Mouse (Mus musculus) granulocyte monocyte progenitor cell, adult 5-6 weeks (primary cell): ENCODE results near the gene Rps29. TPM values are rescaled to one million over a fixed set of nuclear protein-coding genes. Genes with fewer than 3 reads are reported as not detected.
"Not testable (repeated sequence)": the region's sequence is repeated elsewhere in the genome, so short reads cannot be mapped to it uniquely, and the experiment has no call there.

Experiments
- ATAC-seq: replicated peaks from 2 replicates; pipeline ENCODE4 v1.8.0; 2016; ENCODE audit warnings: mild to moderate bottlenecking, moderate TSS enrichment, inconsistent platforms; ENCODE audit not compliant: poor library complexity, severe bottlenecking
- total RNA-seq, 2 experiments: library from RNA; stranded (forward) in 1 of 2; stranded (reverse) in 1 of 2; fragments of 200-712, 200-1000 nt in 1 of 2; fragments of >200 nt in 1 of 2; fragmentation: Nextera tagmentation in 1 of 2; gene quantifications; 2 replicates each; pipeline ENCODE4 v1.2.3; 2014 to 2017

The Rps29 gene
- total RNA-seq, 2 experiments from 2014 or later: 1,856 to 3,535 TPM

GRCm38 (mm10) chr12:69181800-69182199 is 22.8 kb upstream of the Rps29 start:
- no peak for ATAC-seq

DNA sequence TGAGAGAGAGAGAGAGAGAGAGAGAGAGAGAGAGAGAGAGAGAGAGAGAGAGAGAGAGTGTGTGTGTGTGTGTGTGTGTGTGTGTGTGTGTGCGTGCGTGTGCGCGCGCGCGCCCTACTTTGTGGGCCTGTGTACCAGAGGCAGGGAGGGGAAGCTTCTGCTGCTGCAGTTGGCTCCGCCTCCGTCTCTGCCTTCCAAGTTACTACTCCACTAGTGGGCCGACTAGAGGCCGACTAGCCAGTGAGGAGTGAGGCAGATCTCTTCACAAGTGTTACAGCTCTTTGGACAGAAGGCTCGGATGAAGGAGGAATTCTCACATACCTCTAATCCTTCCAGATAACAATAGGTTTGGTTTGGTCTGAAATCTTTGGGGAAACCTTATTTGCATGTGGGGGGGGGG is 20.4 kb upstream of the Rps29 start:
- no peak for ATAC-seq

DNA sequence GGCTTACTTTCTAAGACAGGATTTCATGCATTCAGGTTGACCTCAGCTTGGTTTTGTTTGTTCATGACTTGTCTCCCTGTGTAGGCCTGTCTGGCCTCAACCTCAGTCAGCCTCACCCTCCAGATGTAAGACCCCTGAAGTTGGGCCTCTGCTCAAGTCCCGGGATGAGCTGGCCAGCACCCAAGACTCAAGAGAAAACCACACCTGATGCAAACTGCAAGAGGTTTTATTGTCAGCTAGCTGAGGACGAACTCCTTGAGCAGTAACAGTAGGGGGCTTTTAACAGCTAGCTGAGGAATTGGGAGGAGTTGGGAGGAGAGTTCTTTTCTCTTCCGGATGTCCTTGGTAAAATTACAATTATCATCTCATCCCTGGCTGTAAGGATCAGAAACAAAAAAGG is 18.5 kb upstream of the Rps29 start:
- no peak for ATAC-seq

GRCm38 (mm10) chr12:69175975-69176374 is 17.0 kb upstream of the Rps29 start:
- ATAC-seq: no peak

- ATAC-seq: no peak
Measured at GRCm38 (mm10) chr12:69171307-69171706, 12.3 kb upstream of the Rps29 start.

- peak; percentile 91 for ATAC-seq
Measured at GRCm38 (mm10) chr12:69168461-69169106, 9.6 kb upstream of the Rps29 start, which contains the start of gene Lrr1. TSS of gene Lrr1 (plus strand) at chr12:69168814.

- ATAC-seq: peak; percentile 49
Measured at GRCm38 (mm10) chr12:69167656-69168460, 8.9 kb upstream of the Rps29 start.

DNA sequence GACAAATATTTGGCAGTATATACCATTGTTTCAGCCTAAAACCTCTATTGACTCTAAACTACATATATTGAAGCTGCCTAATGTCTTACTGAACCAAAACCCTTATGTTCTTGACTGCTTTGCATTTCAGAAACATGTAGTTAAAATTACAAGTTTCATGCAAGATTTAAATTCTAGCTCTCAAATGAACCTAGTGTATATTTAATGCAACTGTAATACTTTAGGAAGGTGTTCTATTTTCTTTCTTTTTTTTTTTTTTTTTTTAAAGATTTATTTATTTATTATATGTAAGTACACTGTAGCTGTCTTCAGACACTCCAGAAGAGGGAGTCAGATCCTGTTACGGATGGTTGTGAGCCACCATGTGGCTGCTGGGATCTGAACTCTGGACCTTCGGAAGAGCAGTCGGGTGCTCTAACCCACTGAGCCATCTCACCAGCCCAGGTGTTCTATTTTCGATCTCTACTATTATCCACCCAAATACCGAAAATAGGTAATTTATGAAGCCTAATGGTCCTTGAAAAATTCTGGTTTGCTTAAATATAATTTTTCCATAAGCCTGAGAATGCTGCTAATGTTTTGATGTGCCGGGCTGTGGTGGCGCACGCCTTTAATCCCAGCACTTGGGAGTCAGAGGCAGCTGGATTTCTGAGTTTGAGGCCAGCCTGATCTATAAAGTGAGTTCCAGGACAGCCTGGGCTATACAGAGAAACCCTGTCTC is 8.0 kb upstream of the Rps29 start:
- not testable (repeated sequence) for ATAC-seq

DNA sequence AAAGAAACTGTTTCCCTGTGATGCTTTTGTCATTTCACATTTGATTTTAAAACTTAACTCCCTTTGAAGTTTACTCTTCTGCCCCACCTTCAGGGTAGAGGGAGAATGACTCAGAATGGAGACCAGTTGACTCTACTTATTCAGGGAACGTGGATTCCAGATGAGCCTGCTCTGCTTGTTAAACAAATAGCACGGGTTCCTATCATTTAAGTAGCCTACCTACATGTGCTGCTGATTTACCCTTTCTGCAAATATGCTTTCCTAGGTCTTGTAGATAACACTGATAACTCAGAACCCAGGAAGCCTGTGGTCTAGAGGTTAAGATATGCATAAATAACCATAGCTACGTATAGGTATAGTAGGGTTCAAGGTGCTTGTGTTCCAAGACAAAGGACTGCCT is 5.9 kb upstream of the Rps29 start:
- ATAC-seq: no peak

DNA sequence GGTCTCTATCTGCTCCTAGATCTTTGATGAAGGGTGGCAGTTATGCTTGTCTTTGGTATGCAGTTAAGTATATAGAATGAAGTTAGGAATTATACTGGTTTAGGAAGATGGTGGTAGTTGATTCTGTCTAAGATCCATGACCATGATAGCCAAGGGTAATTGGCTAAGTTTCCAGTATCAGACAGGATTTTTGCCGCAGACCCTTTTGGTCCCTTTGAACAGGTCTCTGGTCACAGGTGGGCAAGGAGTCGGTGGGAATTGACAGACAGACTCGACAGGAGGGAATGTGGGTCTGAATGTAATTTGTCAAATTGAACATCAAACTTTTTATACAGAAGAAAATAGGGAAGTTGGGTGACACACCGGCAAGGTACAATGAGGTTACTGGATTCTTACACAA is 4.6 kb upstream of the Rps29 start:
- not testable (repeated sequence) for ATAC-seq

DNA sequence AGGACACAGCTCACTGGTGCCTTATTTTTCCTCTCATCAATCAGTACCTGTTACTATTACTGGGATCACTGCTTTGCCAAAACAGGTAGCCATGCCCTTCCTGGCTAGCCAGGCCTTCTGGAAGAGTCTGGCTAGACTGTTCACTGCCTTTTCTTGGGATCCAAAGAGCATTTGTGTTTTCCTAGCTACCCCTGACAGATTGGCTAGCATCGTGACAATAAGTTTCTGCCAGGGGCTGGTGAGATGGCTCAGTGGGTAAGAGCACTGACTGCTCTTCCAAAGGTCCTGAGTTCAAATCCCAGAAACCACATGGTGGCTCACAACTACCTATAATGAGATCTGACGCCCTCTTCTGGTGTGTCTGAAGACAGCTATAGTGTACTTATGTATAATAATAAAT is 1.7 kb upstream of the Rps29 start:
- ATAC-seq: not testable (repeated sequence)

DNA sequence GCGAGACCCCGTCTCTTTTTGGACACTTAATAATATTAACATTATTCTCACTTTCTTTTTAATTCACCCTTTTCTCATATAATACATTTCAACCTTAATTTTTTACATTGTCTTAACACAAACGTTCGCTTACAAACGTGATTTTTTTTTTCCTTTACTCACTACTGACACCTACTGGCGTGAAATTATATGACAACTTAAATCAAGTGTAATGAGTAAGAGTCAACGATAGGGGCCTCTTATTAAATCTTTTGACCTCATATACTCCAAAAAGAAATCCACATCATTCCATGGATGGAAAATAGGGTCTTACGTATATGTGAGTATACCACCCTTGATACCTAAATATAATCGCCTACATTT is 573 bp upstream of the Rps29 start:
- ATAC-seq: peak; percentile 57

GRCm38 (mm10) chr12:69158366-69158764 is 621 bp downstream of the Rps29 start:
- peak; percentile 2; the same call in 1 of the 2 replicates for ATAC-seq

DNA sequence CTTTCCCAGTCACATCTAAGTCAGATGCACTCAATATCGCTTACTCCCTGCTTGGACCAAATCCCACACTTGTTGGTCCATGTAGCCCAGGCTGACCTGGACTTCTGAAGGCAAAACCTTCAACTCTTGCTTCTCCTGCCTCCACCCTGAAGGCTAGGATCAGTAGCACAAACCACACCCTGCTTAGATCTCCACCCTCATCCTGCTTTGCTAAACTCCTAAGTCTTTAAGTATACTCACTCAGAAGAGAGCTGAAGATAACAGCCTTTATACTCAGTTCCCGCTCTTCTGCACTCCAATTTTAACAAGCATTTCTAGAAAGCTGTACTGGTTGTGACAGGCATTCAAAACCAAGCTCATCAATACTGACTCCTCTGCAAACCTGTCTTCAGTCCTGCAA is 1.9 kb downstream of the Rps29 start:
- ATAC-seq: no peak

- ATAC-seq: no peak
Measured at GRCm38 (mm10) chr12:69156436-69156835, 2.5 kb downstream of the Rps29 start.

DNA sequence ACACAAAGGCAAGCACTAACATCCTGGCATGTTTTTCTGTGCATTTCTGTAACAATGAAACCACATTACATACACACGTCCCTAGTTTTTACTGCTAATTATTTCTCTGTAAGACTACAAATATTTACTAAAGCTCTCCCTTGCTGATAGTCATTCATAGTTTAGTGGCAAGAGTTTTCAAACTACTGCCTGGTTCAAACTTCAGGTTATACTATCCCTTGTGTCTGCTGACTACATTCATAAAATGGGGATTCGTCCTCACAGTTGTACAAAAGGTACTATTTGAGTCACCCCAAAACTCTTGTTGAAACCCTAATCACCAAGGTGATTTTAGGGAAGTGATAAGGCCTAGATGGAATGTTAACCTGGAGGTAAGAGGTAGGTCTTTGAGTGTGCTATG is 3.1 kb downstream of the Rps29 start:
- no peak for ATAC-seq

DNA sequence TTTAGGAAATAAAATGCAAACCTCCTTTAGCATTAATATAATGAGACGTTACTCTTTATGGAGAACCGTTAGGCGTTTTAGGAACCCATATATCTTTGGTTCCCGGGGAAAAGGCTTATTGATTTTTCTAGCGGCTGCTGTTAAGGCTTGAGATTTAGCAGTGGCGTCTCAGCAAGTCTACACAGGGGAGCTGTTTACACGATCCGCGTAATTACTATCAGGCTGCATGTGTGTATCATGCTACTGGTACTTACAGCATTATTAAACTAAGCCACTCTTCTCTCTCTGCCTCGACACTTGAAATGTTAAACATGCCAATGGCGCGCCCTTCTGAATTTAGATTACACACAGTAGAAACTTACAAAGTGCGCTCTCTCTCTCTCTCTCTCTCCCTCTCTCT is 8.9 kb downstream of the Rps29 start:
- ATAC-seq: no peak

- ATAC-seq: no peak
Measured at GRCm38 (mm10) chr12:69147166-69147735, 11.7 kb downstream of the Rps29 start.

DNA sequence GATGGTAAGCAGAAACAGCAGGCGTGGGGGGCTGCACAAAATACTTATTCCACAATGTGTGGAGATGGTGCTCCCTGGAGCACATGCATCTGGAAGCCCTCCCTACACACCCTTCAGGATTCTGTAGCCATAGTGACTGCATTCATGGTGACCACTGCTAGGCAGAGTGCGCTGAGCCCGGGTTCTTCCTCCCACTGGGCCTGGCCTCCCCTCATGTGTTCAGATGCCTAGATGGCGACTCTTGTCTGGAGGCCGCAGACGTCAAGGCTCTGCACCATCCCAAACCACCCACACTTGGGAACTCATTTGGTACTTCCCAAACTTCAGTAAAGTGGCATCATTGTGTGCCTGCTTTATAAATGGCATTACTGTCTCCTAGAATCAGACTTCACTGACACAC is 15.5 kb downstream of the Rps29 start:
- ATAC-seq: no peak

DNA sequence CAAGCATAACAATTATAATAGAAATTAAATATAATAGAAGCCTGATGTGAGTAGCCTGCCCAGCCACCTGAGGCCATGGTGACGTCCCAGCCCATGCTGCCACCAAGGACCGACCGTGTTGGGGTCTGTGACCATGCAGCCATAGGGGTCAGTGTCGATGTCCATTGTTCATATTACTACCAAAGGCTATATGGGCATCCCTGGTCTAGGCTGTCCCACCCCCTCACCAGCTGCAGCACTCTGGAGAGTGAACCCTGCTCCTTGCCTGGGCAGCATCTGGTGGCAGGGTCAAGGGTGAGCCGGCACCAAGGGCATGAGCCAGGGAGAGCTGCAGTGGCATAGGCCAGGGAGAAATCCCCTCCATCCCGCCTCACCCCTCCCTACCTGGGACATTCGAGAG is 19.1 kb downstream of the Rps29 start:
- no peak for ATAC-seq

DNA sequence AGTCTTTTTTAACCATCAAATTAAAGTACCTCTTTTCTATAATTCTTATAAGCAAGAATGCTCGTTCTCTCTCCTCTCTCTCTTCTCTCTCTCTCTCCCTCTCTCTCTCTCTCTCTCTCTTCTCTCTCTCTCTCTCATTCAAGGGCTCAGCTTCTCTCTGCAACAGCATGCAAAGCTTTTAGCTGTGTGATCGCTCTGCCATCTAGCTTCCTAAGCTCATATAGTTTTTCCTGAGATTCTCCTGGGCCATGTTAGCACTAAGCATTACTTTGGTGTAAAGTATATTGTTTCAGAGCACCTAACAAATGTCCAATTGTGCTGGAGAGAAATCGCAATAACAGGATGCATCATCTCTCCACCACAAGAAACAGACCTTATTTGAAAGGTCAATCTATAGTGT is 19.8 kb downstream of the Rps29 start:
- ATAC-seq: no peak
